Mouse (Mus musculus) embryonic facial prominence, embryonic 12.5 days (tissue): ENCODE data around the gene Rcn2. TPM values are rescaled to one million over a fixed set of nuclear protein-coding genes. Genes with fewer than 3 reads are reported as not detected.

ENCODE experiments used
- ATAC-seq: fragments of 200-750 bp; cut with Nextera tagmentation; 2 replicates; pipeline ENCODE4 v1.8.0; 2017; ENCODE audit not compliant: insufficient number of reproducible peaks, insufficient read depth, low FRiP score, low TSS enrichment
- H3K27ac ChIP-seq: fragments of 300-500 bp; sonication (generic); 2 replicates; pipeline ENCODE4 v1.5.1; 2016; ENCODE audit warnings: mild to moderate bottlenecking
- H3K27me3 ChIP-seq: fragments of 300-500 bp; sonication (generic); 2 replicates; pipeline ENCODE4 v1.6.1; 2016; ENCODE audit warnings: mild to moderate bottlenecking, moderate library complexity
- H3K36me3 ChIP-seq: fragments of 300-500 bp; sonication (generic); 2 replicates; pipeline ENCODE4 v1.6.1; 2016; ENCODE audit warnings: mild to moderate bottlenecking
- H3K4me1 ChIP-seq: fragments of 300-500 bp; sonication (generic); 2 replicates; pipeline ENCODE4 v1.6.1; 2016
- H3K4me2 ChIP-seq: fragments of 300-500 bp; sonication (generic); replicated peaks from 2 replicates; pipeline ENCODE4 v1.6.1; 2016; ENCODE audit warnings: mild to moderate bottlenecking, moderate library complexity
- H3K4me3 ChIP-seq: fragments of 300-500 bp; sonication (generic); 2 replicates; pipeline ENCODE4 v1.5.1; 2016; ENCODE audit warnings: mild to moderate bottlenecking
- H3K9ac ChIP-seq: fragments of 300-500 bp; sonication (generic); 2 replicates; pipeline ENCODE4 v1.6.1; 2016; ENCODE audit warnings: mild to moderate bottlenecking, moderate library complexity
- H3K9me3 ChIP-seq: fragments of 300-500 bp; sonication (generic); 2 replicates; pipeline ENCODE4 v1.6.1; 2016; ENCODE audit warnings: mild to moderate bottlenecking, moderate library complexity
- WGBS: fragments of 180-500 bp; shearing (Covaris S2); methylation state at CpG from one replicate; pipeline ENCODE4 v1.1.7; 2016; 5-methylcytosine and 5-hydroxymethylcytosine counted together
- polyA plus RNA-seq: library from polyadenylated mRNA; unstranded; fragments of >200 nt; fragmentation: Nextera tagmentation; extraction: Ambion mirVana; gene quantifications from 2 replicates; pipeline ENCODE4 v1.2.1, GENCODE M21; 2016

Rcn2 gene
- polyA plus RNA-seq, 1 experiment from 2014 or later, result 319 TPM

DNA sequence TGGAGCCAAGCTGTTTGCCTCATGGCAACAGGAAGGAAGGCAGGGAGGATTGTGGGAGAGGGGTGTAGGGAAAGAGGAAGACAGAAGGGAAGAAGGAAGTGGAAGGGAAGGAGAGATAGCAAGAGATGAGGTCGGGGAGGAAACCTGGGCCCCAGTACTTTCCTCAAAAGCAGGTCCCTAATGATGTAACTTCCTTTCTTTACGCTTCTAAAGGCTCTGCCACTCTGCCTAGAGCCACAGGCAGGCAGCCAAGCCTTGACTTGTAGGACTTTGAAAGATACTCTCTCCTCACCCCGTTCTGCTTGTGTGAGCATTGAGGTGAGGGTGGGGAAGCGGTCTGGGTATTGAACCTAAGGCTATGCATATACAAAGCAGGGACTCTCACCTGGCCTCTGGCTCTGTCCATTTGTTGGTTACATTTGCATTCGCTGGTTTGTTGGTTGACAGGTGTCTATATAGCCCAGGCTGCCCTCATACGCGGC is 58.4 kb downstream of the Rcn2 start:
- no peaks in the 10 kb centered on the region; the same call in 1 of the 2 replicates for H3K9me3 ChIP-seq
- H3K4me1 ChIP-seq, result no peaks in the 10 kb centered on the region
- 86% methylated on average over 7 of the region's 7 CpGs for WGBS
- H3K36me3 ChIP-seq, result no peaks in the 10 kb centered on the region
- H3K27ac ChIP-seq, result no peak overlapping the region
- no peak overlapping the region for H3K4me2 ChIP-seq
- no peak for ATAC-seq
- H3K4me3 ChIP-seq, result no peak overlapping the region
- H3K27me3 ChIP-seq, result no peaks in the 10 kb centered on the region
- H3K9ac ChIP-seq, result no peak overlapping the region

DNA sequence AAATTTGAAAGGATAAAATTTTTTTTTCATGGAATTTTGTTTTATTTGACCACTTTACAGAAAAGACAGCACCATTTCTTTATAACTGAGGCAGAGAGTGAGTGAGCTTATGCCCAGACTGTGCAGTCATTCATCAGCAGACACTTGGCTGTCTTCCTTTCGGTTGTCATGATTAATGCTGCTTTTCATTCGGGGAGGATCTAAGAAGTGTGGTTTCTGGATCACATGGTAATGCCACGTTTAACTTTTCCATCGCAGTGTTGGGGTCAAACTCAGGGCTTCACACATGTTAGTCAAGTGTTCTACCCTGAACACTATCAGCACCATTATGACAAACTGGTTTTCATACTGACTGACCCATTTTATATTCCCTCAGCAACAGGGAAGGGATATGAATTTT is 59.4 kb downstream of the Rcn2 start:
- Histone ChIP-seq H3K4me3 (no peak overlapping the region), H3K27me3 (no peaks in the 10 kb centered on the region), H3K36me3 (no peaks in the 10 kb centered on the region), H3K9ac (no peak overlapping the region), H3K9me3 (no peaks in the 10 kb centered on the region; the same call in 1 of the 2 replicates), H3K4me2 (no peak overlapping the region), H3K4me1 (no peaks in the 10 kb centered on the region), H3K27ac (no peak overlapping the region)
- ATAC-seq, result no peak
- WGBS, result 57% methylated on average over 4 of the region's 4 CpGs

DNA sequence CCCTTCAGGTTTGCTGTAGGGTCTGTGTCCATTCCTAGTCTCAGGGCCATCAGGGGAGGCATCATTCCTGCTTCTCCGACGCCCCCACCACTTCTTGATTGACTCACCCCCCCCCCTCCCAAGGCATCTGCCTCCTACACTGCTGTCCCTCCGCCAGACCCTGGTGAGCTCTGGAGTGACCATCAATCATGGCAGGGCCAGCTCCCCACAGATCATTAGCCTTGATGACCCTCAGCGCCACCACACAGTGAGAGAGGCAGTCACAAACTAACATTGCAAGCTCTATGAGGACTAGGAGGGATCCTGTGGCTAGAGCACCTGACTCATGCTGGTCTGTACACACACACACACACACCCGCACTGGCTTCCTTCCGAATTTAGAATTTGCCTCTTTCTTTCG is 63.3 kb downstream of the Rcn2 start:
- no peaks in the 10 kb centered on the region for H3K27me3 ChIP-seq
- H3K4me2 ChIP-seq, result no peak overlapping the region
- no peak overlapping the region for H3K4me3 ChIP-seq
- 77% methylated on average over 7 of the region's 7 CpGs for WGBS
- no peaks in the 10 kb centered on the region; the same call in 1 of the 2 replicates for H3K9me3 ChIP-seq
- ATAC-seq, result no peak
- H3K36me3 ChIP-seq, result no peaks in the 10 kb centered on the region
- H3K27ac ChIP-seq, result no peak overlapping the region
- H3K4me1 ChIP-seq, result no peaks in the 10 kb centered on the region
- no peak overlapping the region for H3K9ac ChIP-seq

DNA sequence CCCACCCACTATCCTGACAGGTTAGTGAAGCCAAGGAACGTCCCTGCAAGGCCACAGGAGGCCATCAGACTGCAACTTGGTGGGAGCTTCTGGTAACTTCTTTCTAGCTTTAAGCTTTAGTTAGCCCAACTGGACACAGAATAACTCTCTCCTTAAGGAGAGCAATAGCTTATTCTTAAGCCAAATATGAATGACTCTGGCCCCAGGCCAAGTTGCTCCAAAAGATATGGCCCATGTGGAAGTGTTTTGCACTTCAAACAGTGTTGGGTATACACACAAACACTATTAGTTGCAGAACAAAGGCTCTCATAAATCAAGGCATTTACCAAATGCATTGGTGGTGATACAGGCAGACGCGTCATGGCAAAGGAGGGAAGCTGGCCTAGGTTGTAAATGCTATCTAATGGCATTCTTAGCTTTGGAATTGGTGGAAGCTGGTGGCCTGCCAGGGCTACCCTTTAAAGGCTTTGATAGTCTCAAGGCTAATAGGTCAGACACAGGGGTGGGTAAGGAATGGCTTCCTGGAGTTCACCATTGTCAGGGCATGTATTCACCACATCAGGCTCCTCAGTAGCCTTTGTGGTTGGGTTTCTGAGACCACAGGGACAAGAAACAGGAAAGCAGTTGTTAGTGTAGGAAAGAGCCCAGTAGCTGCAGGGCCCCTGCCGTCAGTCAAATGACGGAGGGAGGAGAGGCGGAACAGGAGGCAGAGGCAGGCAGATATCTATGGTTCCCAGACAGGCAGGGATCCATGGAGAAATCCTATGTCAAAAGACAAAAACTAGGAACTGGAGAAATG is 64.8 kb downstream of the Rcn2 start:
- 73% methylated on average over 6 of the region's 6 CpGs for WGBS

DNA sequence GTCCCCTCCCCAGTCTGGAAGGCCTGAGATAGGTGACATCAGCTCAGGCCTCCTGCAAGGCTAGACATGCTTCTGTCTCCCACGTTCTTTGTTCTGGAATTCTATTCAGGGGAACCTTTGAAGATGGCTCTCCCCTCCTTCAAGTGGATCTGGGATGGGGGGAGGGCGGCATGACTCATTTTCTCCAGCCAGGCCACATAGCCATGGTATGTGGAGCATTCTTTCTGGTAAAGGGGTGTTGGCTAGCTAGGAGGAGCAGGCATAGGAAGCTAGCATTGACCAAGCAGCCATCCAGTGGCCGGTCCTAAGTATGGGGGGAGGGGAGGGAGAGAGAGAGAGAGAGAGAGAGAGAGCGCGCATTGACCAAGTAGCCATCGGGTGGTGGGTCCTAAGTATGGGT is 65.9 kb downstream of the Rcn2 start:
- Histone ChIP-seq H3K9ac (no peak overlapping the region), H3K4me1 (no peaks in the 10 kb centered on the region), H3K27me3 (no peaks in the 10 kb centered on the region), H3K36me3 (no peaks in the 10 kb centered on the region), H3K4me2 (no peak overlapping the region), H3K27ac (no peak overlapping the region), H3K4me3 (no peak overlapping the region), H3K9me3 (no peaks in the 10 kb centered on the region)
- 77% methylated on average over 6 of the region's 6 CpGs for WGBS
- no peak for ATAC-seq

More for the DNA sequence above, 64.8 kb downstream of the Rcn2 start:
- Histone ChIP-seq H3K36me3 (no peaks in the 10 kb centered on the region), H3K4me2 (no peak overlapping the region), H3K27ac (no peak overlapping the region), H3K9me3 (no peaks in the 10 kb centered on the region), H3K27me3 (no peaks in the 10 kb centered on the region), H3K9ac (no peak overlapping the region), H3K4me1 (no peaks in the 10 kb centered on the region), H3K4me3 (no peak overlapping the region)
- no peak for ATAC-seq

DNA sequence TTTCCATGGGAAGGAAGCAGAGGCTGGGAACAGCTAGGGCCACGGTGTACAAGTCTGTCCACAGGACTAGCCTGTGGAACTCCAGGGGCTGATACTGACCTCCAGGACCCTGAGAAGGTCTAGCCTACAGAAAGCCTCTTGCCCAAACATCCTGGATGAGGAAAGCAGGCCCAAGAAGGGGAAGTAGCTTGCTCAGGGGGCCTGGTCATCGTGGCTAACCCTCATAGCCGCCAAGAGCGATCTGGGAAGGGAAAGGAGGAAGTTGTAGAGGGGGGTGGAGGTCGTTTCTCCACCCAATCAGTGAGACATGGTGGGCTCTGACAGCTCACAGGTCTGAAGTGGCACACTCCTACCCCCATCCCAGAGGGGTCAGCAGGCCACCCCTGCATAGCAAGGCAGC is 66.5 kb downstream of the Rcn2 start:
- Histone ChIP-seq H3K27ac (no peak overlapping the region), H3K27me3 (no peaks in the 10 kb centered on the region), H3K36me3 (no peaks in the 10 kb centered on the region), H3K4me1 (no peaks in the 10 kb centered on the region), H3K9me3 (no peaks in the 10 kb centered on the region), H3K4me3 (no peak overlapping the region), H3K4me2 (no peak overlapping the region), H3K9ac (no peak overlapping the region)
- ATAC-seq, result no peak
- WGBS, result 72% methylated on average over 5 of the region's 5 CpGs

Other genes with a start within 250 kb of the Rcn2 start
- 14.4 and 15.1 TPM in 2 replicates for gene Scaper, start 103.7 kb upstream of the Rcn2 start, polyA plus RNA-seq
- not detected in 2 replicates for gene 4930563M21Rik, start 31.3 kb upstream of the Rcn2 start, polyA plus RNA-seq
- 0.88 and 0.89 TPM in 2 replicates for gene Pstpip1, start 48.1 kb downstream of the Rcn2 start, polyA plus RNA-seq
- gene Tspan3, start 123.6 kb downstream of the Rcn2 start, polyA plus RNA-seq, result 468 and 479 TPM in 2 replicates